Mouse (Mus musculus) kidney, adult 8-10 months (tissue): ENCODE data around the gene Fam71a.

Experiments
- DNase-seq, 2 experiments: peaks; one replicate each; pipeline ENCODE4 v3.0.0; 2022

Gene Fam71a

DNA sequence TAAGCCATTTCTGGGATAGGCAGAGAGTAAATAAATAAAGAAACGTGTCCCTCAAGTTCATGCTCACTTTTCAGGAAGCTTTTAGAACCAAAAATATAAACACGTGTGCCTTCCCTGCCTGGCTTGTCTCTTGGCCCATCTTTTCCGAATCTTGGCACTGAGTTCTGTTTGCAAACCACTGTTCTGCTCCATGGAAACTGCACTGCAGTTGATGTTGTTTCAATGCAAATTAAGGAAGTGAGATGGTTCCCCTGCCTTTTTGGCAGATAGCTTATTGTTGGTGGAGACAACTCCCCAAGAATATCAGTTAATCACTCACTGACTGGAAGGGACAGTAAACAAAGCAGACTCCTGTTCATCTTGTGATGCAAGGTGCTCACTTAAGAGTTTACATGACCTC lies 41.9 kb downstream of the Fam71a start:
- no peak for DNase-seq

DNA sequence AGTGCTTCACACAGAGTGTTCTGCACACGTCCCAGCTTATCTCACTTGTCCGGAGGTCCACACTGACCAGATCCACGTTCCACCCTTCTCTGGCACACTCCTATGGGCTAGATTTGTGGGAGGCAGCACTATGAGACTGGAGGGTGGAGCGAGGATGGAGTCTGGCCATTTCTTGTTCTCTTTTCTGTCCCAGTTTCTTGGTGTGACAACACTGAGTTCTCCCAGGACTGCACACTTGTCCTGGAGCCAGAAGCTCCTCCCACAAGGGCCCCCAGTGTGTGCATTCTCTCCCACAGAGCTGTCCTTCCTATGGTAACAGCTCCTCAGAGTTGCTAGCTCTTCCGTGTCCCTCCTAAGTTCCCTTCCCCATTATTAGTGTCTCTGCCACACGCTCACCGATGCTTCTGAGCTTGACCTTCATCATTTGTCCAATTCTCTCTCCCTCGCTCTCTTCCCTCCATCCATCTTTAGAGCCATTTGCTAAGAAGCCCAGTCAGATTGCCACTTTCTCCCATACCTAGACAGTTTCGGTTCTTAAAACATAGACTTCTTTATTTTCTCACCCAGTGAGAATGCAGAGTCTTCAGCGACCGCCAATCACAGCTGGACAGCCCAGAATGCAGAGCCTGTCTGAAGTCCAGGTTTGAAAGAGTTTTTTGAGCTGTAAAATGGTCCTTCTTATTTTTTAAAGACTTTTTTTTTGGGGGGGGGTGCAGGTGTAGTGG lies 48.9 kb downstream of the Fam71a start:
- DNase-seq = no peak

DNA sequence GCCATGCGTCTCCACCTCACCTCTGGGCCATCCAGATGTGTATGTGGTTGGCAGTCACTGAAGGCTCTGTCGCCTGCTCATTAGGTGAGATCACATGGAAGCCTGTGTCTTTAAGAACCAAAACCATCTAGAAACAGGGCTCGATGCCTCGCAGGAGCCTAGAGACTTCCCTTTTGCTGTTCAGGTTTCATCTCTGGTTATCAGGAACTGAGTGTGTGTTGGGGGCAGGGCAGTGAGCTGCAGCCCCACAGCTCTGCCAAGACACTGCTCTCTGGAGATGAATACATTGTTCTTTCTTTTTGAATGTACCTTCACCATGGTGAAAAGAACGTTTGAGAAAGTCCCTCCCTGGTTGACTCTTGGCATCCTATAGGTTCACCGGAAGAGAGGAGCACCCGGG lies 49.7 kb downstream of the Fam71a start:
- no peak for DNase-seq
